Mouse (Mus musculus) regulatory T cell (primary cell): ENCODE measurements around the gene Ptgds.

Experiments used
- in situ Hi-C: fragments of 300-600 bp; cut with MboI, MseI; formaldehyde crosslinking; loops from one replicate; pipeline ENCODE4 v1.15.1; 2025; ENCODE audit warnings: high pct_unique_total_duplicates

Ptgds gene

GRCm38 (mm10) chr2:25469969-25470368 lies at the start of gene Ptgds:
Gene Ptgds, minus strand, starts transcription at chr2:25470046.
- in situ Hi-C loops, result no loop called here

- in situ Hi-C loops, result no loop called here
These were observed 40.1 kb upstream of the Ptgds start for GRCm38 (mm10) chr2:25509912-25510311.

GRCm38 (mm10) chr2:25506964-25507363 lies 37.1 kb upstream of the Ptgds start:
- in situ Hi-C loops, result no loop called here

- in situ Hi-C loops, result no loop called here
These were observed 36.0 kb upstream of the Ptgds start for GRCm38 (mm10) chr2:25505860-25506259.

- in situ Hi-C loops, result no loop called here
These were observed 35.2 kb upstream of the Ptgds start for GRCm38 (mm10) chr2:25505000-25505399.

GRCm38 (mm10) chr2:25504538-25504937 lies 34.7 kb upstream of the Ptgds start:
- in situ Hi-C loops, result no loop called here

- in situ Hi-C loops, result no loop called here
These were observed 32.9 kb upstream of the Ptgds start for GRCm38 (mm10) chr2:25502726-25503125.

- in situ Hi-C loops, result no loop called here
These were observed 32.0 kb upstream of the Ptgds start, which contains the start of gene C8g for GRCm38 (mm10) chr2:25501593-25502486. Gene C8g, minus strand, starts transcription at chr2:25501719.

- in situ Hi-C loops, result no loop called here
These were observed 30.9 kb upstream of the Ptgds start, which contains the start of gene Fbxw5 for GRCm38 (mm10) chr2:25500576-25501405. Gene Fbxw5, plus strand, starts transcription at chr2:25500750.

- in situ Hi-C loops, result no loop called here
These were observed 30.3 kb upstream of the Ptgds start for GRCm38 (mm10) chr2:25500071-25500575.

GRCm38 (mm10) chr2:25498622-25499478 lies 29.0 kb upstream of the Ptgds start:
- in situ Hi-C loops, result no loop called here

- in situ Hi-C loops, result no loop called here
These were observed 28.2 kb upstream of the Ptgds start for GRCm38 (mm10) chr2:25497846-25498575.

- in situ Hi-C loops, result no loop called here
These were observed 26.6 kb upstream of the Ptgds start for GRCm38 (mm10) chr2:25496462-25496861.

- in situ Hi-C loops, result no loop called here
These were observed 23.7 kb upstream of the Ptgds start, which contains the start of gene Lcn12 for GRCm38 (mm10) chr2:25493476-25493961. Gene Lcn12, minus strand, starts transcription at chr2:25493911.

- in situ Hi-C loops, result no loop called here
These were observed 23.1 kb upstream of the Ptgds start for GRCm38 (mm10) chr2:25492988-25493387.

- in situ Hi-C loops, result no loop called here
These were observed 18.8 kb upstream of the Ptgds start for GRCm38 (mm10) chr2:25488671-25489068.

- in situ Hi-C loops, result no loop called here
These were observed 18.3 kb upstream of the Ptgds start for GRCm38 (mm10) chr2:25487965-25488670.

- in situ Hi-C loops, result no loop called here
These were observed 15.2 kb upstream of the Ptgds start for GRCm38 (mm10) chr2:25484901-25485647.

GRCm38 (mm10) chr2:25482969-25483368 lies 13.1 kb upstream of the Ptgds start:
- in situ Hi-C loops, result no loop called here
